Mouse (Mus musculus) forebrain, embryonic 11.5 days (tissue): ENCODE measurements around the gene Glo1. TPM values are rescaled to one million over a fixed set of nuclear protein-coding genes. Genes with fewer than 3 reads are reported as not detected.

ENCODE experiments used
- ATAC-seq: fragments of 200-750 bp; cut with Nextera tagmentation; replicated peaks from 2 replicates; pipeline ENCODE4 v1.8.0; 2017; ENCODE audit warnings: moderate TSS enrichment; ENCODE audit not compliant: low FRiP score
- DNase-seq: peaks from one replicate; pipeline ENCODE4 v3.0.0-alpha.2; 2017; ENCODE audit warnings: low spot score
- H3K27ac ChIP-seq: fragments of 300-500 bp; sonication (generic); 2 replicates; pipeline ENCODE4 v1.5.1; 2014; ENCODE audit warnings: low read depth, low read length
- H3K27me3 ChIP-seq: fragments of 300-500 bp; sonication (generic); 2 replicates; pipeline ENCODE4 v1.6.1; 2014; ENCODE audit warnings: mild to moderate bottlenecking, low read length, mixed read lengths; ENCODE audit not compliant: control insufficient read depth, insufficient read depth
- H3K36me3 ChIP-seq: fragments of 300-500 bp; sonication (generic); 2 replicates; pipeline ENCODE4 v1.6.1; 2014; ENCODE audit warnings: mild to moderate bottlenecking, low read length, moderate library complexity, mixed read lengths; ENCODE audit not compliant: control insufficient read depth, insufficient read depth
- H3K4me1 ChIP-seq: fragments of 300-500 bp; sonication (generic); replicated peaks from 2 replicates; pipeline ENCODE4 v1.6.1; 2014; ENCODE audit warnings: low read length, mixed read lengths; ENCODE audit not compliant: control insufficient read depth, insufficient read depth
- H3K4me2 ChIP-seq: fragments of 300-500 bp; sonication (generic); 2 replicates; pipeline ENCODE4 v1.6.1; 2014; ENCODE audit warnings: low read depth, mild to moderate bottlenecking, low read length, moderate library complexity, mixed read lengths; ENCODE audit not compliant: severe bottlenecking
- H3K4me3 ChIP-seq: fragments of 300-500 bp; sonication (generic); 2 replicates; pipeline ENCODE4 v1.5.1; 2014; ENCODE audit warnings: low read depth, low read length
- H3K9ac ChIP-seq: fragments of 300-500 bp; sonication (generic); 2 replicates; pipeline ENCODE4 v1.6.1; 2014; ENCODE audit warnings: low read length
- H3K9me3 ChIP-seq: fragments of 300-500 bp; sonication (generic); 2 replicates; pipeline ENCODE4 v1.6.1; 2016; ENCODE audit warnings: low read length, mixed read lengths; ENCODE audit not compliant: control insufficient read depth
- WGBS: fragments of 180-500 bp; shearing (Covaris S2); extraction: QIAGEN DNeasy Blood & Tissue Kit; methylation state at CpG from one replicate; pipeline ENCODE4 v1.1.7; 2014; 5-methylcytosine and 5-hydroxymethylcytosine counted together
- polyA plus RNA-seq: library from polyadenylated mRNA; unstranded; fragments of >200 nt; fragmentation: Nextera tagmentation; extraction: Ambion mirVana; gene quantifications from 2 replicates; pipeline ENCODE4 v1.2.1, GENCODE M21; 2014

Glo1 gene
- polyA plus RNA-seq, 1 experiment from 2014 or later: 288 TPM

DNA sequence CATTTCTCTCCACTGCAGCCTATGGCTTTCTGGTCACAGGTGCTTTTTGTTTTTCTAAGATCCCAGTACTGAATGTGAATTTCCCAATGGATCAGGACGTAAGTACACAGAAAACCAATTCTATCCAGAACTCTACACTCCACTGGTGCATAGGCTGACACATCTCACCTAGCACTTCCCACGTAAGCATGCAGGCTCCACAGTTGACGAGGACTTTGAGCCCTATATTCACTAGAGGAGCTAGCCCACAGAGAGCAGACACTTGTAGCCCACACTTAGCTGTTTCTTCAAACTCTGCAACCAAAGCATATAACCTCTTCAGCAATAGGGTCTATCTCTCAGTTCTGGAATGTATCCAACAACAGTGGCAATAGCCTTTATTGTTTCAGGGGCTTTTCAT is 70.2 kb downstream of the Glo1 start:
- 94% methylated on average over 3 of the region's 3 CpGs for WGBS
- DNase-seq (no peak), ATAC-seq (no peak)
- Histone ChIP-seq H3K4me3 (no peak overlapping the region), H3K27ac (no peak overlapping the region), H3K4me2 (no peak overlapping the region), H3K9me3 (no peaks in the 10 kb centered on the region), H3K4me1 (no peaks in the 10 kb centered on the region), H3K9ac (no peak overlapping the region), H3K36me3 (no peaks in the 10 kb centered on the region), H3K27me3 (no peaks in the 10 kb centered on the region)

DNA sequence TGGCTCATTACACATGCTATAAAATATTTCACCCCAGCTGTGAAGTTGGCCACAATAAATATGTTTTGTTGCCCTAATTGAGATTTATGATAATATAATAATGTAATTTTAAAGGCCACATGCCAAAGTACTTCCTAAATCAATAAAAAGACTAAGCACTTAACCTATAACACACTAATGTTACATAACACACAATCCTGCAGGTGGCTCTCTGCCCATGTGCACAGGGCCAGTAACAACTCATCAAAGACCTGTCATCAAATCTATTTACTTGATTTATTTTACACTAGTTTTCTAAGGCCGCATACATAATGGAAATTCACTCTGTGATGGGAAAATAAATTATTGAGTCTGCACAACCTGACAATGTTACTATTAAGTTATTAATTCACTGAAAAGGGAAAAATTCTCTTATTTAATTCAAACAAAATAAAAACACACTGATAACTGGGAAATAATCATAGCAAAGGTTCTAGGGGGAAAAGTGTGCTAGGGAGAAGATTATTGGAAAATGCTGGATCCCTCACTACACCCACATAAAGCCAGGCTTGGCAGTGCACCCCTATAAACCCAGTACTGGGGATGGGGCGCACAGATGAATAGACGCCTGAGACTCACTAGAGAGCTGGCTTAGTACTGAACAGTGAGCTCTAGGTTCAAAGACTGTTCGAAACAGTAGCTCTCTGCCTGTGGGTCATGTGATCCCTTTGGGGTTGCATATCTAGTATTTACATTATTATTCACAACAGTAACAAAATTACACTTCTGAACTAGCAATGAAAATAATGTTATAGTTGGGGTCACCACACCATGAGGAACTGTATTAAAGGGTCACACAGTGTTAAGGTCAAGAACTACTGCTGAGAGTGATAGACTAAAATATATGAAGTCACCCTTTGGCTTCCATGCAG is 73.4 kb downstream of the Glo1 start:
- Histone ChIP-seq H3K36me3 (no peaks in the 10 kb centered on the region), H3K9ac (no peak overlapping the region), H3K4me2 (no peak overlapping the region), H3K27ac (no peak overlapping the region), H3K27me3 (no peaks in the 10 kb centered on the region), H3K4me3 (no peak overlapping the region), H3K9me3 (no peaks in the 10 kb centered on the region), H3K4me1 (no peaks in the 10 kb centered on the region)
- WGBS: 95% methylated on average over 4 of the region's 4 CpGs
- ATAC-seq: no peak
- no peak for DNase-seq

DNA sequence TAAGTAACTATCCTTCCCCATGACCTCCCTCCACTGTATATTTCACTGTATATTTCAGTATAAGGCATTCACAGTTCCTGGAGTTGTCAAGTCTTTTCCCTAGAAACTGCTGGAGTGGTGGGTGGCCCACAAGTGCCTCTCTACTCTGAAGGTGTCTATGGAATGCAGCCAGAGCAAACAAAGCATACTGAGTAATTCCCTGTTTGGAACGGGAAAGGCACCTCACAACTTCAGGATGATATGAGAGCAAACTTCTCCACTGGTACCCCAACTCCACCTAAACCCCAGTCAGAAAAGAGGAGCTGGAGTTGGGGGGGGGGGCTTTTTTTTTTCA is 75.9 kb downstream of the Glo1 start:
- no peaks in the 10 kb centered on the region for H3K36me3 ChIP-seq
- no peak overlapping the region for H3K4me2 ChIP-seq
- H3K9me3 ChIP-seq: no peaks in the 10 kb centered on the region
- no peaks in the 10 kb centered on the region for H3K4me1 ChIP-seq
- DNase-seq (no peak), ATAC-seq (no peak)
- no peaks in the 10 kb centered on the region for H3K27me3 ChIP-seq
- H3K27ac ChIP-seq: no peak overlapping the region
- no peak overlapping the region for H3K9ac ChIP-seq
- no peak overlapping the region for H3K4me3 ChIP-seq
- 42% methylated on average over 1 of the region's 1 CpGs for WGBS

DNA sequence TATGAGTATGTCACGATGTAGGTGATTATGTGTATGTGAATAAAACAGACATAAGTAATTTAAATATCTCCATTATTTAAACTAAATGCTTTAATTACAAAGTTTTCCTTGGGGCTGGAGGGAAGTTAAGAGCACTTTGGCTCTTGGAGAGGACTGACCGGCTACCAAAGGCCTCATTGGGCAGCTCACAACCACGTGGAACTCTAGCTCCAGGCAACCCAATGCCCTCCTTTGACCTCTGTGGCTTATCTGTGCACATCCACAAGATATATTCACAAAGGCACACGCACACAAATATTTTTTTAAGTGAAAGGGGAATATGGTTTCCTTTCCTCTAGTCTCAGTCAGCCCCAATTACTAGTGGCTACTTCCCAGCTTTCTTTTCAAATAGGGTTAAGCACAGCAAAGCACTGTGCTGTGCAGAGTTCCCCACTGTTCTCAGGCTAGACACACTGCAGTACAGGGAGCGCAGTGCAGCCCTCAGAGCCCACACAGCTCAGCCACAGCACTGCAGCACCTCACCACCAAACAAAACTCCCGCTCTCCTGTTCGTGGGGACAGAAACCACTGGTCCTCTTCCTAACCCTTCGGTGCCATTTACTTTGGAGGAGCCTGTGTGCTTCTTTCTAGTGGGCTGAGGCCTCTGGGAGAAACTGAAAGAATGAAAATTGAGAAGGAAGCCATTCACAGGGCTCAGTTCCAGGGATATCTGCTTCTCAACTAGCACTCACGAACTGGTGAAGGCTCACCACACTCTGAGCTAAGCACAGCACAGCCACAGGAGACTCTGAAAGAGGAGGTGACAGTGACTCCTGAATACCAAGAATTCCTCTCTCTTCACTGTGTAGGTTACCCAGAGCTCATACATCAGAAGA is 76.5 kb downstream of the Glo1 start:
- Histone ChIP-seq H3K4me2 (no peak overlapping the region), H3K36me3 (no peaks in the 10 kb centered on the region), H3K9me3 (no peaks in the 10 kb centered on the region), H3K27ac (no peak overlapping the region), H3K27me3 (no peaks in the 10 kb centered on the region), H3K9ac (no peak overlapping the region), H3K4me1 (no peaks in the 10 kb centered on the region), H3K4me3 (no peak overlapping the region)
- 43% methylated on average over 9 of the region's 9 CpGs for WGBS
- DNase-seq (no peak), ATAC-seq (no peak)

DNA sequence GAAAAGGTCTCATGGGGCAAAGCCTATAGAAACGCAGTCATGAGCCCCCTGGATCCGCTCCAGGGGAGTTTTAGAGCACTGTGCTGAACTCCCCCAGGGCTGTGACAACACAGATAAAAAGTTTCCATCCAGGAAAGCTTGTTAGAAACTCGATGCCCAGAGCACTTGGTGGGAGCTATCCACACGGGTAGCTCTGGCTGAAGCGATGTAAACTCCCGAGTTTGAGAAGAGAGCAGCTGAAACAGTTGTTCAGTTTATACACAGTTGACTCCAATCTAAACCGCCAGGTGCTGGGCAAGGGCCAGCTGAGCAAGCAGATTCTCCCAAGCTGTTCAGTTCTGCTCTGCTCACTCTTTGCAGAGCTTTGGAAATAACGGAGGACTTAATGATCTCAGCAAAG is 87.6 kb downstream of the Glo1 start:
- WGBS: 62% methylated on average over 8 of the region's 8 CpGs
- H3K9ac ChIP-seq: no peak overlapping the region
- no peak for ATAC-seq
- H3K9me3 ChIP-seq: no peaks in the 10 kb centered on the region
- no peaks in the 10 kb centered on the region for H3K36me3 ChIP-seq
- H3K4me3 ChIP-seq: no peak overlapping the region
- H3K4me2 ChIP-seq: no peak overlapping the region
- H3K27ac ChIP-seq: no peak overlapping the region
- H3K4me1 ChIP-seq: no peaks in the 10 kb centered on the region
- no peaks in the 10 kb centered on the region for H3K27me3 ChIP-seq
- DNase-seq: no peak

DNA sequence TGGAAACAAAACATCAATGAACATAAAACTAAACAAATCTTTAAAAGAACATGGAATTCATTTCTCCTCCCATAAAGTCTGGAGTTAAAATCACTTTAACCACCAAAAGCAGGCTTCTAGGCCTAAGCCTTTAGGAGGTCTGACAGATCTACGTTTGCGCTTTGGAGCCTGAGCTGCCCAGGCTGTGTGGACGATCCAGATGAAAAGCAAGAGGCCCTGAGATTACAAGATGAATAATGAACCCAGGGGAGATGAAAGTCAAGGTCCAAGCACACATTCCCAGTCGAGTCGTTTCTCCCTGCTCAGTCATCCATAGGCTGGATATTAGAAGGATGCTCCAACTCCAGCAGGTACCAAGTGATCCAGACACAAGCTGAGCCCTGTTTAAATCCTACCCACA is 90.0 kb downstream of the Glo1 start:
- H3K27ac ChIP-seq: no peak overlapping the region
- no peak overlapping the region for H3K4me2 ChIP-seq
- H3K4me1 ChIP-seq: no peaks in the 10 kb centered on the region
- DNase-seq (no peak), ATAC-seq (no peak)
- 74% methylated on average over 5 of the region's 5 CpGs for WGBS
- H3K4me3 ChIP-seq: no peak overlapping the region
- no peaks in the 10 kb centered on the region for H3K36me3 ChIP-seq
- no peak overlapping the region for H3K9ac ChIP-seq
- no peaks in the 10 kb centered on the region for H3K27me3 ChIP-seq
- no peaks in the 10 kb centered on the region for H3K9me3 ChIP-seq

Other genes with a start within 250 kb of the Glo1 start
- gene Btbd9, start 50.4 kb downstream of the Glo1 start, polyA plus RNA-seq: 63.4 and 63.9 TPM in 2 replicates
- 0.76 and 2.5 TPM in 2 replicates for gene Dnah8, start 2.5 kb downstream of the Glo1 start, polyA plus RNA-seq